Mouse (Mus musculus): ENCODE results near the gene Cbfa2t2. TPM values are rescaled to one million over a fixed set of nuclear protein-coding genes. Genes with fewer than 3 reads are reported as not detected.
"Not testable (repeated sequence)": the region's sequence is repeated elsewhere in the genome, so short reads cannot be mapped to it uniquely, and the experiment has no call there.

Gene Cbfa2t2
- polyA plus RNA-seq, 1 experiment from 2014 or later, result 52.2 TPM

DNA sequence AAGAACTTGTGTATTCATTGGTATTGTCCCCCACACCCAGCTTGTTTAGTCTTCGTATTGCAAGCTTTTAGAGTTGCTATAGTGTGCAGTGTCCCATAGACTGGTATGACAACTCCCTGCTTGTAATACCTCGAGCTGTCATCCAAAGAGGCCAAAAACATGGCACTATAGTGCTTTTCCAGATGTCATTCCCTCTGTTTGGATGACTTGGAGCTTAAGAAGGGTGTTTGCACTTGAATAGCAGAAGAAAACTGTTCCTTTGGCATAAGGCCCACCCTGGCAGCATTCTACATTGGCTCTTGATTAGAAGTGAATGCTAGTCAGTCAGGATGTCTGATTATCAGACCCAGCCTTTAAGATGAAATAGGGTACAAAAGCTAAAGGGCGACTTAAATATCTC, 40.7 kb downstream of the Cbfa2t2 start:
- no peak overlapping the region for H3K4me3 ChIP-seq
- H3K4me1 ChIP-seq, result no peaks in the 10 kb centered on the region
- H3K27ac ChIP-seq, result no peak overlapping the region
- no peaks in the 10 kb centered on the region for H3K27me3 ChIP-seq
- ATAC-seq (ENCODE audit: low FRiP score, low read depth), result no peak
- H3K9ac ChIP-seq, result no peak overlapping the region
- WGBS, result 84% methylated on average over 3 of the region's 3 CpGs
- H3K9me3 ChIP-seq, result no peaks in the 10 kb centered on the region
- no peaks in the 10 kb centered on the region for H3K36me3 ChIP-seq
- H3K4me2 ChIP-seq (replicated peaks), result no peak overlapping the region

DNA sequence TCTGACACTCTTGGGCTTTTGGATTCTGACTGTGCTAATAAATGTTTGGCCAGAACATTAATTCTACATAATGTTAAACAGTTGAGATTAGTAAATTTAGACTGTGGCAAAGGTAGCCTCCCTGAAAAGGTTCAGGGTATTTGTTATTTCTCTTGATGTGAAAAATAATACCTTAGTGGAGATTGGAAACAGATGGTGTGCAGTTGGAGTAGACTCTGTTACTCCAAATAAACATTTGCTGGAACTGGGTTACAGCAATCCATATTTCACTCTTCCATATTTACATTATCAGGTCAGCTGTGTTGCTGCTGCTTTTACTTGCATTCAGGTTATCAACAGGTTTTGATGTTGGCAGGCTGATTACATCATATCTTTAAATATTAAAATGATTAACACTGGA, 55.5 kb downstream of the Cbfa2t2 start:
- no peaks in the 10 kb centered on the region for H3K27me3 ChIP-seq
- ATAC-seq (ENCODE audit: low FRiP score, low read depth), result no peak
- H3K9ac ChIP-seq, result no peak overlapping the region
- H3K9me3 ChIP-seq, result no peaks in the 10 kb centered on the region
- H3K36me3 ChIP-seq, result no peaks in the 10 kb centered on the region; the same call in 1 of the 2 replicates
- no peak overlapping the region for H3K4me2 ChIP-seq (replicated peaks)
- H3K4me1 ChIP-seq, result peaks cover 15% of the 10 kb centered on the region
- H3K4me3 ChIP-seq, result no peak overlapping the region
- no peak overlapping the region for H3K27ac ChIP-seq

GRCm38 (mm10) chr2:154493559-154493958, 57.3 kb downstream of the Cbfa2t2 start:
- H3K4me3 ChIP-seq; H3K27ac ChIP-seq; H3K4me2 ChIP-seq (replicated peaks); ATAC-seq (ENCODE audit: low FRiP score, low read depth); H3K9me3 ChIP-seq; H3K9ac ChIP-seq; H3K27me3 ChIP-seq; H3K36me3 ChIP-seq: not testable (repeated sequence)
- peaks cover 15% of the 10 kb centered on the region for H3K4me1 ChIP-seq
- WGBS, result 54% methylated on average over 2 of the region's 2 CpGs

GRCm38 (mm10) chr2:154495021-154495420, 58.7 kb downstream of the Cbfa2t2 start:
- H3K9me3 ChIP-seq, result no peaks in the 10 kb centered on the region

DNA sequence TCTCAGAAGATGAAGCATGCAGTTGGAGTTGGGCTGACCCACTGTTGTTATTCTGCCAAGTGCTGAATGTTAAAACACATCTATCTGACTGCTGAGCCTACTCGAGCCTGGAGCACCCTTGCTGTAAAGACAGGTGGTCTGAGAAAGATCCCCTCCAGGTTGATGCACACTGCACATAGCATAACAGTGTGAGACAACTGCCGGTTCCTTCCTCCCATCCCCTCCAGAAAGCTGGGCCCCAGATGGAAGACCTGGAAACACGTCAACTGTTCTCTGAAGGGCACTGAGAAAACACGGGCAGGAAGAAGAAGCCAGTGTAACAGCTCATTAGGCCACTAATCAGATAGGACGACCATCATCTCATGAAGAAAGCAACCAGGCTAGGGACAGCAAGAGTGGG, 62.3 kb downstream of the Cbfa2t2 start:
- Histone ChIP-seq H3K27ac (no peak overlapping the region), H3K9me3 (no peaks in the 10 kb centered on the region), H3K9ac (no peak overlapping the region), H3K4me3 (no peak overlapping the region), H3K27me3 (no peaks in the 10 kb centered on the region), H3K4me2 (replicated peaks) (no peak overlapping the region), H3K4me1 (no peaks in the 10 kb centered on the region), H3K36me3 (peaks cover 24% of the 10 kb centered on the region)
- ATAC-seq (ENCODE audit: low FRiP score, low read depth), result no peak
- WGBS, result 68% methylated on average over 5 of the region's 5 CpGs

More at GRCm38 (mm10) chr2:154495021-154495420, 58.7 kb downstream of the Cbfa2t2 start:
- no peaks in the 10 kb centered on the region; the same call in 1 of the 2 replicates for H3K36me3 ChIP-seq
- H3K4me2 ChIP-seq (replicated peaks), result no peak overlapping the region
- H3K9ac ChIP-seq, result no peak overlapping the region
- no peak overlapping the region for H3K27ac ChIP-seq
- no peaks in the 10 kb centered on the region for H3K27me3 ChIP-seq
- no peak overlapping the region for H3K4me3 ChIP-seq
- ATAC-seq (ENCODE audit: low FRiP score, low read depth), result no peak
- 87% methylated on average over 4 of the region's 4 CpGs for WGBS
- H3K4me1 ChIP-seq, result peaks cover 15% of the 10 kb centered on the region

- H3K9me3 ChIP-seq, result no peaks in the 10 kb centered on the region
- no peaks in the 10 kb centered on the region for H3K4me1 ChIP-seq
- peaks cover 34% of the 10 kb centered on the region for H3K36me3 ChIP-seq
- H3K4me2 ChIP-seq (replicated peaks), result no peak overlapping the region
- no peak overlapping the region for H3K4me3 ChIP-seq
- no peak for ATAC-seq (ENCODE audit: low FRiP score, low read depth)
- no peaks in the 10 kb centered on the region for H3K27me3 ChIP-seq
- H3K9ac ChIP-seq, result no peak overlapping the region
- WGBS, result 95% methylated on average over 2 of the region's 2 CpGs
- H3K27ac ChIP-seq, result no peak overlapping the region
Observed at GRCm38 (mm10) chr2:154499717-154500247, 63.5 kb downstream of the Cbfa2t2 start.

DNA sequence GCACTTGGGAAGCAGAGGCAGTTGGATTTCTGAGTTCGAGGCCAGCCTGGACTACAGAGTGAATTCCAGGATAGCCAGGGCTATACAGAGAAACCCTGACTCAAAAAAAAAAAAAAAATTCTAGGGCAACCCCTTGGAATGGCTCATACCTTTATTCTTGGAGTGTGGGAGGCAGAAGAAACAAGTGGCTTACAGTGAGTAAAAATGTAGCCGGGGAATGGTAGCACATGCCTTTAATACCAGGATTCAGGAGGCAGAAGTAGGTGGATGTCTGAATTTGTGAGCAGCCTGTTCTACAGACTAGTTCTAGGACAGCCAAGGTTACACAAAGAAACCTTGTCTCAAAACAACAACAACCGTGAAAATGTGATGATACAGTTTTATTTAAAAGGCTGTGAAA, 64.5 kb downstream of the Cbfa2t2 start:
- Histone ChIP-seq H3K4me2 (replicated peaks) (no peak overlapping the region), H3K9ac (no peak overlapping the region), H3K4me3 (no peak overlapping the region), H3K27ac (no peak overlapping the region), H3K36me3 (peaks cover 41% of the 10 kb centered on the region), H3K27me3 (no peaks in the 10 kb centered on the region), H3K9me3 (no peaks in the 10 kb centered on the region), H3K4me1 (no peaks in the 10 kb centered on the region)
- ATAC-seq (ENCODE audit: low FRiP score, low read depth), result no peak
- WGBS, result 90% methylated on average over 3 of the region's 3 CpGs

DNA sequence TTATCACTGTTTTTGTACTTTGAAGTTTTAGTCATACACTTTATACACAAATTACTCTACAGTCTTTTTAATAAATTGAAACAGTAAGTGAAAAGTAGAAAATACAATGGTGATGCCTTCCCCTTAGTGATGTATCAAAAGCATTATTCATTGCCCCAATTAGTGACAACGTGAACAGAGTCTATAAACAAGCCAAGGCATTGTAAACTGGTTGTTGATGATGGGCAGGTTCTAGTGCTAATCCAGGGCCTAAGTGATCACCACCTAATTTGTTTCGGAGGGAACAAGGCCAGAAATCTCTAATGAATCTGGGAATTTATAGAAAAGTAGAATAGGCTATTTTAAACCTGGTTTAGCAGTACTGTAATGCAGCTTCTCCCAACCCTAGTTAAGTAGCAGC, 70.8 kb downstream of the Cbfa2t2 start:
- no peak for ATAC-seq (ENCODE audit: low FRiP score, low read depth)
- H3K9me3 ChIP-seq, result no peaks in the 10 kb centered on the region
- H3K27me3 ChIP-seq, result no peaks in the 10 kb centered on the region
- no peak overlapping the region for H3K27ac ChIP-seq
- H3K4me2 ChIP-seq (replicated peaks), result no peak overlapping the region
- no peak overlapping the region for H3K9ac ChIP-seq
- no peaks in the 10 kb centered on the region; the same call in 1 of the 2 replicates for H3K4me1 ChIP-seq
- peaks cover 70% of the 10 kb centered on the region for H3K36me3 ChIP-seq
- 37% methylated on average over 2 of the region's 2 CpGs for WGBS
- H3K4me3 ChIP-seq, result no peak overlapping the region

- ATAC-seq (ENCODE audit: low FRiP score, low read depth), result no peak
- Histone ChIP-seq H3K27me3 (no peaks in the 10 kb centered on the region), H3K27ac (no peak overlapping the region), H3K4me1 (no peaks in the 10 kb centered on the region; the same call in 1 of the 2 replicates), H3K4me3 (no peak overlapping the region), H3K4me2 (replicated peaks) (no peak overlapping the region), H3K36me3 (peaks cover 69% of the 10 kb centered on the region), H3K9ac (no peak overlapping the region), H3K9me3 (no peaks in the 10 kb centered on the region)
- WGBS, result 70% methylated on average over 9 of the region's 9 CpGs
Observed at GRCm38 (mm10) chr2:154507566-154508283, 71.4 kb downstream of the Cbfa2t2 start.

DNA sequence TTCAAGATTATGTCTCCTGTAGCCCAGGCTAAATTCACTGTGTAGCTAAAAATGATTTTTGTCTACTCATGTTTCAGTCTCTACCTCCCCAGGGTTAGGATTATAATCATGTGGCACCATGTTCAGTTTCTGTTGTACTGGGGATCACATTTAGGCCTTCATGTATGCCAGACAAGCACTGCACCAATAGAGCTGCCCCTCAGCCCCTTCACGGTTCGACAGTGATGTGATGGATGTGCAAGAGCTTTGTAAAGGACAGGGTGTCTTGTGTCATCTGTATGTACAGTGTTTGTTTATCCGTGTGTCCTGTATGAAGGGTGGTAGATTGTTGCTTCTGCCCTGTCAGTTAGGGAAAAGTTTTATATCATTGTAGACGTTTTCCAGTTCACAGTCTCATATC, 72.2 kb downstream of the Cbfa2t2 start:
- 94% methylated on average over 4 of the region's 4 CpGs for WGBS
- H3K27me3 ChIP-seq, result no peaks in the 10 kb centered on the region
- H3K36me3 ChIP-seq, result peaks cover 69% of the 10 kb centered on the region
- no peak overlapping the region for H3K4me2 ChIP-seq (replicated peaks)
- H3K4me1 ChIP-seq, result no peaks in the 10 kb centered on the region; the same call in 1 of the 2 replicates
- no peaks in the 10 kb centered on the region for H3K9me3 ChIP-seq
- ATAC-seq (ENCODE audit: low FRiP score, low read depth), result no peak
- H3K27ac ChIP-seq, result no peak overlapping the region
- H3K9ac ChIP-seq, result no peak overlapping the region
- H3K4me3 ChIP-seq, result no peak overlapping the region

- Histone ChIP-seq H3K4me2 (replicated peaks) (no peak overlapping the region), H3K27ac (no peak overlapping the region), H3K27me3 (no peaks in the 10 kb centered on the region), H3K9ac (no peak overlapping the region), H3K9me3 (no peaks in the 10 kb centered on the region), H3K36me3 (peaks cover 59% of the 10 kb centered on the region), H3K4me1 (no peaks in the 10 kb centered on the region; the same call in 1 of the 2 replicates), H3K4me3 (no peak overlapping the region)
- no peak for ATAC-seq (ENCODE audit: low FRiP score, low read depth)
- WGBS, result 95% methylated on average over 3 of the region's 3 CpGs
Observed at GRCm38 (mm10) chr2:154510141-154510540, 73.9 kb downstream of the Cbfa2t2 start.

GRCm38 (mm10) chr2:154516944-154517343, 80.7 kb downstream of the Cbfa2t2 start:
- WGBS, result 86% methylated on average over 3 of the region's 3 CpGs
- H3K27me3 ChIP-seq, result no peaks in the 10 kb centered on the region
- no peaks in the 10 kb centered on the region for H3K9me3 ChIP-seq
- H3K4me3 ChIP-seq, result no peak overlapping the region
- no peak overlapping the region for H3K4me2 ChIP-seq (replicated peaks)
- no peak overlapping the region for H3K9ac ChIP-seq
- no peak for ATAC-seq (ENCODE audit: low FRiP score, low read depth)
- H3K27ac ChIP-seq, result no peak overlapping the region
- no peaks in the 10 kb centered on the region for H3K4me1 ChIP-seq
- H3K36me3 ChIP-seq, result peaks cover 57% of the 10 kb centered on the region

- no peaks in the 10 kb centered on the region for H3K9me3 ChIP-seq
- no peak for ATAC-seq (ENCODE audit: low FRiP score, low read depth)
- peaks cover 55% of the 10 kb centered on the region for H3K36me3 ChIP-seq
- no peak overlapping the region for H3K27ac ChIP-seq
- H3K27me3 ChIP-seq, result no peaks in the 10 kb centered on the region
- H3K9ac ChIP-seq, result no peak overlapping the region
- WGBS, result 94% methylated on average over 5 of the region's 5 CpGs
- H3K4me2 ChIP-seq (replicated peaks), result no peak overlapping the region
- H3K4me1 ChIP-seq, result no peaks in the 10 kb centered on the region
- H3K4me3 ChIP-seq, result no peak overlapping the region
Observed at GRCm38 (mm10) chr2:154517424-154517823, 81.1 kb downstream of the Cbfa2t2 start.

Measured in limb, embryonic 13.5 days (tissue).